Mouse (Mus musculus): ENCODE data around the gene Chchd5.

Chchd5 gene

GRCm38 (mm10) chr2:129129412-129129929, at the start of gene Chchd5:
Gene Chchd5 (plus strand): TSS chr2:129129700.
- peak; percentile 98 for DNase-seq (ENCODE audit: low spot score)

DNA sequence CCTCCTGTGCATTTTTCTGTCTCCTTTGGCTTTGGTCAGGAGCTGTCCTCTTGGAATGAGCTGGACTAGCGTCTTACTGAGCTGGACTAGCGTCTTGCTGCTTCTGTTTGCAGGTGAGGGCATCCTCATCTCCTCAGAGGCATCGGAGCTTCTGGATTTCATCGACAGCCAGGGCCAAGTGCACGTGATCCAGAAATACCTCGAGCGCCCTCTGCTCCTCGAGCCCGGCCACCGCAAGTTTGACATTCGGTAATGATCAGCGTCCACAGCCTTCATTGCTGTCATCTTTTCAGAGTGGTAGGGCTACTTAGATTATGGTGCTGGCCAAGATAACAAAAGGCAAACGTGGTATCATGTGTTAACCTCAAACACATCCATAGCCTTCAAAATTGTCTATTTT, 48.4 kb upstream of the Chchd5 start:
- no peak for DNase-seq (ENCODE audit: low spot score)

DNA sequence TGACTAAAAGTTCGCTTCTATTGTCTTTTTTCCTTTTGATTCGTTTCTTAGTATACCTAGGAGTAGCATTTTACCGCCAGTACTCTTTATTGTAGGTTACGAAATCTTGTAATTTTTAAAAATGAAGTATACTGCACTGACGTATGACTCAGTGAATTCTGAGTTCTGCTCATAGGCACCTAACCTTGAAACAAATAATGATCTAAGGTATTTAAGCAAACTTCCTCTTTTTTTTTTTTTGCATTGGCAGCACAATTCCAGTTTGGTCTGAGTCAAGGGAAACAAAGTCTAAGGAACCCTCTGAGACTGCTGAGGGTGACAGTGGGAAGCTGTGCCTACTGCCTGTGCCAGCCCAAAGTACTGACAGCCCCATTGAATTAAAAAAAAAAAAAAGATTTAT, 46.0 kb upstream of the Chchd5 start:
- DNase-seq (ENCODE audit: low spot score), result no peak

DNA sequence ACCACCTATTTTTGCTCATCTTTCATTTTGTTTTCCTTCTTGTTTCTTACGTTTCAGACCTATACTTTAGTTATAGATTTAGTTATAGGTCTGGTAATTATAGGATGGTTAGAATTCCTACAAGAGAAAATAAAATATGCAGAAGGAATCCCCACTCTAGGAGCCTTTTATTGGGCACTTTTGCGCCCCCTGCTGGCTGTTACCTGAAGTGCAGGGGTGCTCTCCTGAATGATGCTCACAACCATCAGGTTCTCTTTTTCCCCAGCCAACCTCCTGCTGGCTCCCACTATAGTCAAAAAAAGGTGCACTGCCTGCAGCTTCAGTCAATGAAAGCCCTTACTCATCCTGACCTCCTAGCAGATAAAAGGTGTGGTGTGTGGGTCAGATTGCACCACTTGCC, 44.5 kb upstream of the Chchd5 start:
- DNase-seq (ENCODE audit: low spot score), result peak; percentile 73

DNA sequence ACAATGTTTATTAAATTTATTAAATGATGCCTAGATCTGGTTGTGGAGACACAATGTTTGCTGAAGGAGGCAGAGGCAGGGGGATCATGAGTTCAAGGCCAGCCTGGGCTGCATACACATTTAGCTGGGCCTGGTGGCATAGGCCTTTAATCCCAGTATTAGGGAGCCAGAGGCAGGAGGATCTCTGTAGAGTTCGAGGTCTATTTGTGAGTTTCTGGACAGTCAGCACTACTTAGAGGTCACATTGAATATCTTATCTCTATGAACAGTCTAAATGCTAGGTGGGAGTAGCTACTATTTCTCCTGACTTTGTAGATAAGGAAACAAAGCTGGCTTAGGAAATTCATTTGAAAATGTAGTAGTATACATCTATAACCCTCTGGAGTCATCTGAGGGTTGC, 42.0 kb upstream of the Chchd5 start:
- no peak for DNase-seq (ENCODE audit: low spot score)

DNA sequence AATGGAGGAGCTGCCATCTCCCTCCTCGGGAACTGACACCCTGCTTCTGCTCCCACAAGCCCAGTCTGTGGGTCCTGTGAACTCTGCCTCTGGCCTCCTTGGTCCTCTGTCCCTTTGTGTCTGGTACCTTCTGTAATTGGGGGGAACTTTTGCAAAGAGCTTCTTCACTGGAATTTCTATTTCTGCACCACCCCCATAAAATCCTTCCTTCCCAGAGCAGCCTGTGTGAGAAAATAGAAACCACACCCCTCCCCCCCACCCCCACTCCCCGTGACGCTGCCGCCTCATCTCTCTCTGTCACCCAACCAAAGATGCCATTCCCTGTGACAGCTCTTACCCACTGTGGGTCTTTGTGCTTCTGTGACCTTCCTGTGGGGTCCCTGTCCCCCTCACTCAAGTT, 39.1 kb upstream of the Chchd5 start:
- no peak for DNase-seq (ENCODE audit: low spot score)

DNA sequence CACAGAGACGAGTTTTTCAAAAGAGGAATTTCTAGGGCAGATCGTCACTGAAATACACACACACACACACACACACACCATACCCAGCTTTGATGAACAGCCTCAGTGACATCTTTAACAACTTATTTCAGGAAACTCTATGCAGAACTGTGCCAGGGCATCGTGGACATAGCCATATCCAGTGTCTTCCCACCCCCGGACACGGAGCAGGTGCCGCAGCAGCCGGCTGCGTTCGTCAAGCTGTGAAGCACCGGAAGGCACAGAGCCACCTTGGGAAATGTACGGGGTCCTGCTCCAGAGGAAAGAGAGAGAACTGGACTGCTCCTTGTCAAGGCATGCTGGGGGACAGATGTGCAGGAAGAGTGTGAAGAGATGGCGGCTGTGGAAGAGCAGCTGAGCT, 36.7 kb upstream of the Chchd5 start:
- DNase-seq (ENCODE audit: low spot score), result no peak

GRCm38 (mm10) chr2:129093926-129094724, 35.4 kb upstream of the Chchd5 start:
- DNase-seq (ENCODE audit: low spot score), result no peak

DNA sequence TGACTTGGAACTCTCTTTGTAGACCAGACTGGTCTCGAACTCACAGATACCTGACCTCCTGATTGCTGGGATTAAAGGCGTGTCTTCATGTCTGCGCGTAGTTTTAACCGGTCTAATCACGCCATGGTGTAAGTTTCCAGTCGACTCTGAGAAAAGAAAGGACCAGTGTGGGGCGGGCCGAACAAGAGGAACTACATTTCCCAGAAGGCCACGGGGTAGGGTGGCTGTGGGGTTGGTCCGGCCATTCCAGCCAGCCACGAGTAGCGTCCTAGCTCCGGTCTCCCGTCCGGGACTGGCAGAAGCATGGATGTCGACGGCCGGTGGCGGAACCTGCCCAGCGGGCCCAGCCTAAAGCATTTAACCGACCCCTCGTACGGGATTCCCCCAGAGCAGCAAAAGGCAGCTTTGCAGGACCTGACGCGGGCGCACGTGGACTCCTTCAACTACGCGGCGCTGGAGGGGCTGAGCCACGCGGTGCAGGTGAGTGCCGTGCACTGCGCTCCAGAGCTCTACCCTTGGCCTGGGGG, 28.7 kb upstream of the Chchd5 start, which contains the start of gene Polr1b:
Gene Polr1b (plus strand): TSS at position 212 of the 527 bp plus-strand sequence.
- DNase-seq (ENCODE audit: low spot score), result peak; percentile 97

DNA sequence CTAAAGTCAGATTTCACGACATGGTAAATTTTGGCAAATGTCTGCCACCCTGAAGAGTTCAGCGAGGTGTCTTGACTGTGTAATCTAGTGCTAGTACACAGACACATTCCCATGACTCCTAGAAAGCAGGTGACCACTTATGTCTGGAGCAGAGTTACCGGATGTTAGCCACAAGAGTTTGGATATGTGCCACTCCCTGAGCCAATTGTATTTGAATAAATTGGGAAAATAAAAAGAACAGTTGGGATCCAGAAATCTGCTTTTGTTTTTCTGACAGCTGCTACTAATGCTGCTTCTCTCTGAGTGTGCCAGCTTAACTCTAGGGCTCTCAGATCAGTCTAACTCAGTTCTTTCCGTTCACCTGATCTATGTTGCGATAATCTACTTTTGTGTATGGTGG, 16.6 kb upstream of the Chchd5 start:
- no peak for DNase-seq (ENCODE audit: low spot score)

GRCm38 (mm10) chr2:129115706-129116367, 13.7 kb upstream of the Chchd5 start:
- no peak for DNase-seq (ENCODE audit: low spot score)

- no peak for DNase-seq (ENCODE audit: low spot score)
Measured at GRCm38 (mm10) chr2:129116368-129116739, 13.1 kb upstream of the Chchd5 start.

- DNase-seq (ENCODE audit: low spot score), result no peak
Measured at GRCm38 (mm10) chr2:129118061-129118460, 11.4 kb upstream of the Chchd5 start.

GRCm38 (mm10) chr2:129121986-129122385, 7.5 kb upstream of the Chchd5 start:
- no peak for DNase-seq (ENCODE audit: low spot score)

DNA sequence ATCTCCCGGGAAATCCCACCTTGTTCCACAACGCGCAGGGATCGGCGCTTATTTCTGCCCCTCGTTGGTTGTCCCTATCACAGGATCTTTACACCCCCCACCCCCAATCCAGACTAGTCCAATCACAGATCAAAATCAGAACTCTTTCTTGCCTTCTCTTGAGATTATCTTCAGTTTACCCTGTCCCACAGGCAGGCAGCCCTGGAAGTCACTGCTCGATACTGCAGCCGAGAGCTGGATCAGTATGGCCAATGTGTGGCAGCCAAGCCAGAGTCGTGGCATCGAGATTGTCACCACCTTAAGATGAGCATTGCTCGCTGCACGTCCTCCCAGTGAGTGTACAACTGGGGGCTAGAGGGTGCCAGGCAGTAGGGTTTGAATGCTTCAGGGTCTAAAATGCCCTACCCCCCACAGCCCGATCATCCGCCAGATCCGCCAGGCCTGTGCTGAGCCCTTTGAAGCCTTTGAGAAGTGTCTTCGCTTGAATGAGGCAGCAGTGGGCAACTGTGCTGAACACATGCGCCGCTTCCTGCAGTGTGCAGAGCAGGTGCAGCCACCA, 566 bp downstream of the Chchd5 start:
- no peak for DNase-seq (ENCODE audit: low spot score)

DNA sequence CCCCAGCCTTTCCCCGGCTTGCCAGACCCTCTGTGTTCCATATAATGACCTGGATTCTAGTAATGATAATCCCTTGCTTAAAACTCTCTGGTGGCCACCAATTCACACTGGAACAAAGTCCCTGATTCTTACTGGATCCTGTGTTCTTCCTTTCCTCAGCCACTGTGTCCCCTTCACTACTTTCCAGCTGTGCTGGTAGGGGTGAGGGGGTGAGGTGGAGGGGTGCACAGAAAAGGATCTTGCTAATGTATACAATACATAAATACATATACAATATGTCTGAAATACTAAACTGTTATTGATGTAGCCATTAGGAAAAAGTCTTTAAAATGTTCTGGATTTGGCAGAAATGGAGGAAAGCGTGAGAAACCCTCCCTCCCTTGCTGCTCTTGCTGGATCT, 1.3 kb downstream of the Chchd5 start:
- no peak for DNase-seq (ENCODE audit: low spot score)

DNA sequence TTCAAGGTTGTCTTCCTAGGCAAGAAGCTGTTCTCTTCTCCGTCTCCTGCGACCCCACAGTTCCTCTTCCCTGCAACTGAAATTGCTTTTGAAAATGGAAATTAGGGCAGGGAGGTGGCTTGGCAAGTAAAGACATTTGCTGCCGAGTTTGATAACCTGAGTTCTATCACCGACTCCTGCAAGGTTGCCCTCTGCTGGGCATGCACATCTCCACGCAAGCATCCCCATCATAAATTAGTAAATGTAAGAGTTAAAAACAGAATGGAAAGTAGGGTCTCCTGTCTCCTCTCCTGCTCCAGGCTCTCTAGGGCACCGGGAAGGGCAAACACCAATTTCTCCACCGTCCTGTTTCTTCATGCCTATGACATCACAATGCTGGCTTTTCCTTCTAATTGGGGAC, 2.7 kb downstream of the Chchd5 start:
- no peak for DNase-seq (ENCODE audit: low spot score)

GRCm38 (mm10) chr2:129133006-129133805, 3.7 kb downstream of the Chchd5 start:
- DNase-seq (ENCODE audit: low spot score), result no peak

DNA sequence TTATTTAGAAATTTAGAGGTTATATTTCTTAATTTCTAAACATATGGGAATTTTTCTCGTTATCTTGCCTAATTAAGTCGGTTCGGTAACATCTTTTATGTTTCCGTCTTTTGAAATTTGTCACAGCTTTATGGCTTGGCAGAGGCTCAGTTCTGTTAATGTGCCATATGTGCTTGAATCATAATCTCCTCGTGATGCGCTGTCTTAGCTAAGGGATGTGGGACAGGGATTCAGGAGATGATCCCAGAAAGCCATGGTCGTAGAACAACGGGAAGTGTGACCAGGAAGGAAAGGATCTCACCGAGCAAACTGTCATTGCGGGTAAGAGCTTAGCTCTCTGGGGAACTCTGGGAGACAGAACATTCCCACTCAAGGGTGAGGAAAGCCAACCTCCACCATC, 10.4 kb downstream of the Chchd5 start:
- no peak for DNase-seq (ENCODE audit: low spot score)

GRCm38 (mm10) chr2:129148836-129149235, 19.3 kb downstream of the Chchd5 start:
- DNase-seq (ENCODE audit: low spot score), result peak; percentile 43

GRCm38 (mm10) chr2:129150386-129150785, 20.9 kb downstream of the Chchd5 start:
- no peak for DNase-seq (ENCODE audit: low spot score)

- no peak for DNase-seq (ENCODE audit: low spot score)
Measured at GRCm38 (mm10) chr2:129151111-129151510, 21.6 kb downstream of the Chchd5 start.

Measured in embryo, embryonic 10.5 days (tissue).